Mouse (Mus musculus) lung, adult 18-20 months (tissue): ENCODE results near the gene Lyrm1.

Experiments used
- DNase-seq, 2 experiments: peaks; one replicate each; pipeline ENCODE4 v3.0.0; 2022; ENCODE audit warnings: mixed read lengths in 2 of 2

Gene Lyrm1

DNA sequence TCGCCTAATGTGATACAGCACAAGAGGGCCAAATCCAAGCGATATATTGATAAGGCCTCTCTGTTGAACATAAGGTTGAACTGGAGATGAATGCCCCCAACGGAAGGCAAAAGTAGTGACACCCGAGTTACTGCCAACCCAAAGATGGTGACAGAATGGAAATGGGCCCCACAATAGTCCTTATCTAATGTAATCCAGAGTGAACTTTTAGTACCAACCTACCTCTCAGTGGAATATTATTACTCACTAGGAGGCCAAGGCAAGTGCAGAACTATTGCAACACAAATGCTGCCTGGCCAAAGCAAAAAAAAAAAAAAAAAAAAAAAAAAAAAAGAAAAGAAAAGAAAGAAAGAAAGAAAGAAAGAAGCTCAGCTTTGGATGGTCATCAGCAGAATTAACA, 2.9 kb upstream of the Lyrm1 start:
- DNase-seq, result no peak

DNA sequence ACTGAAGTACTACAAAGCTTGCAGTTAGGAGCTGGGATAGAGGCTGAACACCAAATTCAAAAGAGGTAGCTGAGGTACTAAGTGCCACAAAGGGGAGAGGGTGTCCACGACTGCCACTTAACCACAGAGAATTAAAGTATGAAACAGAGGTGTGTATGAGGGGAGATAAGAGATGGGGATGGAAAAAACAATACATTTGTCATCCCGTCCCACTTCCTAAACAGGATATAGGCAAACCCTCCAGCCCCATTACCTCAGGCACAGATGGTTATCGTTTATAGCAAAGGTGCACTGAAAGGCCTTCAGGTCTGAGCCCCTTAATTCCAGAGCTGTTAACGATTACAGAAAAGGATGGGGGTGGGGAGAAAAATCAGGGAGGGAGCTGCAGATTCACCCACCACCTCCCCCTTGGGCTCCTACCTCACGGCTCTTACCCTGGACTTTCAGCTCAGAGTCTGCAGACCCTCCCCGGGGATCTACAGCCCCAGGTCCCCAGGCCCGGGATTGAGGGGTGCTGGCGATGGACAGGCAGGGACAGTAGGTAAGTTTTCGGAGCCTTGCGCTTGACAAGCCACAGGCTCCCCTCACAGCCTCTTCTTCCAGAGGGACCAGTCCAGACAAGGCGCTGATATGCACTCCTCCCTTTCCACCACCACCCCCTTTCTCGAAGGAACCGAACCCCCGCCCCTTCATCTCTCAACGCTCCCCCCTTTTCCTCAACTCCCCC, 680 bp upstream of the Lyrm1 start:
- no peak for DNase-seq

DNA sequence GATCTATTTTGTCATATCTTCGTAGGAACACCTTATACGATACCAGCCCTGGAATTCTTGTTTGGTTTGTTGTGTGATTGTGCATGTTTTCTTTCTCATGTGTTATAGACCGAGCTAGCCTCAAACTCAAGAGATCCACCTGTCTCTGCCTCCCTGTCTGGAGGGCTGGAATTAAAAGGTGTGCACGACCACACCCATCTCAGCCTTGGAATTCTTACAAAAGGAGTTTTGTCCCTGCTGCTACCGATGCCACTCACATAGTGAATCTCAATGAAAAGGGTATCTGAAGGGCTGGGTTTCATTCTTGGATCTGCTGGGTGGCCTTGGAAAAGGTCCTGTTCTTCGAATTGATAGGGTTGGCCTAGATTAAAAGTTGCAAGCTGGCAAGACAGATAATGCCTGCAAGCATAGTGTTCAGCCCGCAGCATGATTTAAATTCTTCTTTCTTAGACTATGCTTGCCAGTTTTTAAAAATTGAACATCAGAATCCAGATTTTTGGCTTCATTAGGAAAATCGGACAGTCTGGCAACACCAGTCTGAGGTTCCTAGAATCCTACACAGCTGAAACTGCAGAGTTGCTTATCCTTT, 2.0 kb downstream of the Lyrm1 start:
- no peak for DNase-seq

DNA sequence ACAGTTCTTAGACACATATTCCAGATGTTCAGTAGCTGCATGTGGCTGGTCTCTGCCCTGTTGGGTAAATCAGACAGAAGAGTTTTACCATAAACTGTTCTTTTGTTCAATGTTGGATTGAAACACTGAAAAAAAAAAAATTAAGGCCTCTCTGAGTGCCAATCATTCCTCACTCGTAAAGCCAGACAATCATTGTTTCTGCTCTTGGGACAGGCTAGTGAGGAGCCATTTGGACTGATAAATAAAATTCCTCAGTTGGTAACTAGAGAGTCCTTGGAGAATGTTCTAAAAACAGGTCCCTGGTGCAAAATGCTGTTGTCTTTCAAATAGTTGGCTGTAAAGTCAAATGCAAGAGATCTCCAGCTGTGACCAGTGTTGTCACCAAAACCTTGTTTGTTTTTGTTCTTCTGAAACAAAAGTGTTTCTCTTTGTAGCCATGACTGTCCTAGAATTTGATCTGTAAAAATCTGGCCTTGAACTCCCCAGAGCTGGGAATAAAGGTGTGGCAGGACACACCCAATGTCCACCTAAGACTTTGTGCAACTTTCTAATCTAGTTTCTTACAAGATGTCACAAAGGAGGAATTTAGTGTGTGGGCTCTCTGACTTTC, 2.7 kb downstream of the Lyrm1 start:
- DNase-seq, result no peak

DNA sequence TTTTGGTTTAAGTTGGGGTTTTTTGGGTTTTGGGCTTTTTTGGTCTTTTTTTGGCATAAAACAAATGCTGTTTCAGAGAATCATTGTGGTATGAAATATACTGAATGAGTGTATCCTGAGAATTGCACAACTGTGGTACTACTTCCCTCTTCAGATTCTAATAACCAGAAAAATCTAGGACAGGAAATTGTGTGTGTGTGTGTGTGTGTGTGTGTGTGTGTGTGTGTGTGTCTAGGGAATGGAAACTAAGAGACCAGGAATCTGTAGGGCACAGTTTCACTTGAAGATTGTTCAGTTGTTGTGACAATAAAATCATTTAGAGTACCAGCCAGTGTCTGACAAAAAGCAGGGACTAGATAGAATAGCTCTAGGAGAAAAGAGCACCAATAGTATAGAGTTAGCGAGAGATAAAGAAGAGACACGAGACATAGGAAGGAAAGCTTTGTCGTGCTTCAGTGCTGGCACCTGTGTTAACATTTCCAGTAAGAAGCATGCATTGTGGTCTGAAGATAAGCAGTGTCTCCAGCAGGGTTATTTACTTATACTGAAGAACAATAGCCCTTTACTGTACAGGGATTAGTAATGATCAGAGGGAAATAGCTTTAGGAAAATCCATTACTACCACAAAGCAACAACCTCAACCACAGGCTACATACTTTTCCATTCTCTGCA, 3.9 kb downstream of the Lyrm1 start:
- DNase-seq, result peak in 1 of 2 experiments; percentile 16

DNA sequence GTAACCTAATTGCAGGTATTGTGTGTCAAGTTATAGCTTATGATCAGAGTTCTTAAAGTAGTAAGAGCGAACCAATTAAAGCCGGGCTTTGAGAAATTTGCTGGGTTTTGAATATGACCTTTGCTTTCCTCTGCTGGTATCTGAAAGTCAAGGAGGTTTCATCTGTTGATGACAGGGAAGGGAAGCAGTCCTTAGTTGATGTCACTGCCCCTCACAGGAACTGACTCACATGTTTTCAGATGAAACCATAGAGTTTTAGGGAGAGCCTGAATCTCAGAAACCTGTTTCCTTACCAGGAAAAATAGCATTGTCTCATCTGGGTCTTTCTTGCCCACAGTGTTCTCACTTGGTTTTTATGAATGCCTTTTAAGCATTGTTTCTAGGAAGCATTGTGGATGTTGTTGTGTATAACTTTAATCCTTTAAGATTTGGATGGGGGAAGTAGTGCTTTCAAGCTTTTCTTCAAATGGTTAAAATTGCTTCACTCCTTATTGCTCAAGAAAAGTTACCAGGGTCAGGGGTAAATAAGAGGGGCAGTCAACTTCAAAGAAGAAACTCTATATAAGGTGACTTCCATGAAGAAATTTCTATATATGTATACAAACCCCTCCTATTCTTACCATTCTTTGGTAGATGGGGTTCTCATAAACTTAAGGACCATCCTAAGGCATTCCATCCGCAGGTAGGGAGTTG, 11.0 kb downstream of the Lyrm1 start:
- no peak for DNase-seq

DNA sequence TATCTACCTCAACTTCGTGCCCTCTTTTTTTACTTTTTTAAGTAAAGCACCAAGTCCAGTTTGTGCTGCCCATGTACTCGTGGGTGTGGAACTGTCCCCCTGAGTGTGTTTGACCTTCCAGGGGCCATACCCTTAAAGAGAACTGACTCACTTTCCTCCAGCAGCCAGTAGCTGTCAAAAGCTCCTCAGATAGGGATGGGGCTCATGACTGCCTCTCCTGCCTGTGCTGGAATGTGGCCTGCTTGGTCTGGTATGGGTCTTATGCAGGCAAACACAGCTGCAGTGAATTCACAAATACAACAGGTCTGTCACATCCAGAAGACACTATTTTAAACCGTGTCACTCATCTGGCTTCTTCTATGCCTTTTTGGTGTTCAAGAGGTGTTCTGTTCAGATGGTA, 16.1 kb downstream of the Lyrm1 start:
- no peak for DNase-seq

DNA sequence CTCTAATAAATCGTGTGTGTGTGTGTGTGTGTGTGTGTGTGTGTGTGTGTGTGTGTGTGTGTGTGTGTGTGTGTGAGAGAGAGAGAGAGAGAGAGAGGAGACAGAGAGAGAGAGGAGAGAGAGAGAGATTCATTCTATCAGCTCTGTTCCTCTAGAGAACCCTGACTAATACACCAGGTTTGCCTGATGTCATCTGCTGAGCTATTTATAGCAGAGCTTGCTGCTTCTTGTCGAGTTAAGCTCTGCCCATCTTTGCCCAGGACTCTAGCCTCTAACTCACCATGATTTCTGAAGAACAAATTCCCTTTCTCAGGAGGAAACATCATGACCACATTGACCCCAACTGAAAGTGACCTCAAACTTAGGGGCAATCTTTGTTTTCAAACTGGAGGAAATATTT, 24.8 kb downstream of the Lyrm1 start:
- DNase-seq, result no peak

DNA sequence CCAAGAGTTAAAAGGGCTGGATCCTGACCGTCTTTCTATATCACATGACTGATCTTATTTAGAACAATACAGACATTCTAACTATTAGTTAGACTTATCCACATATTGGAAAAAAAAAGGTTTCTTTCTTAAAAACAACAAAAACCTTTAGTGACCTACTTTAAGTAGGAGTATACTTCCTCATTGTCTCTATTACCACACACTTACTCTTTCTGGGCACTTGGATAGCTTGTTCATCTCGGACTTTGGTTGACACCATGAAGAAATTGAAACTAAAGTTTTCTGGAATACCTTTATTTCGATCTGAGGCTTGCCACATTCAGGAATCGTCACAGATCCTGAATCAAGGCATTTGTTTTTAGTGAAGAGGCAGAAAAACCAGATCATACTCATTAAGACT, 25.4 kb downstream of the Lyrm1 start:
- DNase-seq, result no peak

DNA sequence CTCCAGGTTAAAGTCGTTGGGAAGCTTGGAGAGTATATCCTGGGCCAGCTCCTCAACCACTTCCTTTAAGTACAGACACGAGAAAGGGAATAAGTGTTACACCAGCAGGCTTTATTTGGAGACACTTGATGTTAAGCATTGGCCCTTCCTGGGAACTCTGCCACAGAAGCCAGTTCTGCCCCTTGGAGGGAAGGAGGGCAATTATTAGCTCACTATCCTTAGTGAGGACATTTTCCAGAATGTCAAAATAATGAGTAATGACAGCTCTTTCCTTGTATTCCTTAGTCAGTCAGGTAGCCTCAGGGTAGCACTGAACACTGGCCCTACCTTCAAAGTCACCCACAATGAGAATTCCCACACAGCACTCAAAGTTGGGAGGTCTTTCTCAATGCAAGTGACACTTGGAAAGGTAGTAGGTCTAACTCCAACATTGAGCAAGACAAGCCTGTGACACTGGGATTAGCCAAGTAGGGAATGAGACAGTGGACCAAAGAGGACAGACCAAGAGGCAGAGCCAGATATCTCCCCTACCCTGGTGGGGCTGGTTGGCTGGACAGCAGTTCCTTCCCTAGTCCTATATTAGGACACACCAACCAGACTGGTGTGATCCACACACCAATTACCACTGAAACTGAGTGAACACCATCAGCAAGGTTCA, 33.3 kb downstream of the Lyrm1 start:
- DNase-seq, result peak; percentile 8 to 36

DNA sequence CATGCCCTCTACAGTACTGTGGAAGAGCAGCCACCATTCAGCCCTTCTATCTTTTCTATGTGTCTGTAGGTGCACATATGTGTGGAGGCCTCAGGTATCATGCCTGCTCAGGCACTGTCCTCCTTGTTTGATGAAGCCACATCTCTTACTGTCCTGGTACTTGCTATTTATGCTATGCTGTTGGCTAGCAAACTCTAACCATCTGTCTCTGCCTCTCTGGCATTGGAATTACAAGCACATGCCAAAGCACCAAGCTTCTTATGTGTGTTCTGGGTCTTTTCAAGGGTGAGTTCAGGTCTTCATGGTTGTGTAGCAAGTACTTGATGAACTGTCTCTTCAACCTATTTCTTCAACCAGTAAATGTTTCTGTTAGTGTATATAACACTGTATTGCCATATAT, 40.7 kb downstream of the Lyrm1 start:
- no peak for DNase-seq

DNA sequence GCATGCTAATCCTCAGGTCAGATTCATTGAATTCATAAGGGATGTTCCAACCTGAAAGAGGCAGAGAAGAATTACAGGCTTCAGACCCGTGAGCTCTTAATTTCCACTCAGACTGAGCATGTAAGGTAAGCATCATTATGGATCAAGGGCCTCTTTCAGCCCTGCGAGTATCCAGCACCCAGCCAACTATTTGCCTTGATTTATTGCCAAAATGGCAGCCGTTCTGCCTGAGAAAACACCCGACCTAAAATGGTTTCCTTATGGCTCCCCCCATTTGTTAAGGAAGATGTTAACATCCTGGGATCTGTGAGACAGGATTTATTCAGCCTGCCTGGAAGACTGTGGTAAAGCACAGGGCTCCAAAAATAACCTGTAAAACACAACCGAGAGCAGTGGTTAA, 41.4 kb downstream of the Lyrm1 start:
- no peak for DNase-seq

DNA sequence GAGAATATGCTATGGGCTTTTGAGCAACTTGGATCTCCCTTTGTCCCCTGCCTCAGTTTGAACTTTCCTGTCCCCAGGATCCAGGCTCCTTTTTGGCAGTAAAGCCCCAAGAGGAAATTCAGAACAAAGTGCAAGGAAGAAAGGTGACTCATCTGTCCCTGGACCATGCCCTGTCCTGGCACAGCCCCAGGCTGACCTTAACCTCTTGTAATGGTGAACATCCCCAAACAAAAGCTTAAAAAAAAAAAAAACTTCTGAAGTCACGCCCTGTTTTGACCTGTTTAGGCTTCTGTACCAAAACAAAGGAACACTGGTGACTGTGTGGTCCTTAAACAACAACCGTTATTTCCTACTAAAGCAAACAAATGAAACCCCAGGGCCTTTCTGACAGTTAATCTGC, 45.9 kb downstream of the Lyrm1 start:
- peak; percentile 30 to 39 for DNase-seq

DNA sequence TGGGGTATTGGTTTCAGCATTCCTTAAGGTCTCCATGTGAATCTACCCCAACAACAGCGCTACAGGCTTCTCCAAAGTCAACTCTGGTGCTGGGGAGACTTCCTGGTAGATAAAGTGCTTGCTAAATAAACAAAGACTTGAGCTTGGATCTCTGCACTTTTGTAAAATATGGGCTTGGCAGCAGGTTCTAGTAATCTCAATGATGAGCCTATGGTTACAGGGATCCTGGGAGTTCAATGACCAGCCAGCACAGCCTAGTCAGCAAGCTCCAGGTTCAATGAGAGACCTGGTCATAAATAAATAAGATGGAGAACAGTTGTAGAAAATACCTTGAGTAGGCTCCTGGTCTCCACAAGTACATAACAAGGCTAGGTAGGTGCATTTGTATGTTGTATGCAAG, 58.4 kb downstream of the Lyrm1 start:
- DNase-seq, result no peak

DNA sequence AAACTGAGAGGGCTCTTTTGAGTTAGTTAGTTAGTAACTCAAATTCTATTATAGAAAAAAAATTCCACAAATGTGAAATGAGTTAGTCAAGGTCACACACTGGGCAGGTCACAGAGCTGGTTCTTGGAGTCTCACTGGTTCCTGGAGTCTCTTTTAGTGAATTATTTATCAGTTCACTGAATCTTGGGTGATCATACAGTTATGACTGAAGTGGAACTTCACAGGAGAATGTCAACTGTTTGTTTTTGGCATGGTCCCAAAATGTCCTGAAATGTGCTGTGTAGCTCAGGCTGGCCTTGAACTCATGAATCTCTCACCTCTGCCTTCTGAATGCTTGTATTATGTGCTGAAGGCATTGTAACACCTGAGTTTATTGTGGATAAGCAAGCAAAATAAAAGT, 61.8 kb downstream of the Lyrm1 start:
- no peak for DNase-seq

DNA sequence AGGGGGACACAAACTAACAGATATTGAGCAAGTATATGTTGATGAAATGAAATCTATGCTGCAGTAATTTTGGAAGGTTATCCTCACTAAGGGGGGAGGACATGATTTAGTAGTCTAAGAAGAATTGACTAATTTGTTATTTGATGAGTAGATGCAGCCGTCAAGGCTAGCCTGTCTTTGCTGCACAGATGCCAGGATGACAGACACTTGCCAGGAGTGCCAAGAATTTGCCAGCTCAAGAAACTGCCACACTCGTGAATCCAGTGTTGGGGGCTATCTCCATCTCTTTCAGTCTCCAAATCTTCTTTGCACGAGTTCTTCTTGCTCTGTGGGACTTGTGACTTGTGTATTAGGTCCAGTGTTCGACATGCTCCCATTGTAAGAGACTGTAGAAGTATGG, 63.4 kb downstream of the Lyrm1 start:
- DNase-seq, result no peak

DNA sequence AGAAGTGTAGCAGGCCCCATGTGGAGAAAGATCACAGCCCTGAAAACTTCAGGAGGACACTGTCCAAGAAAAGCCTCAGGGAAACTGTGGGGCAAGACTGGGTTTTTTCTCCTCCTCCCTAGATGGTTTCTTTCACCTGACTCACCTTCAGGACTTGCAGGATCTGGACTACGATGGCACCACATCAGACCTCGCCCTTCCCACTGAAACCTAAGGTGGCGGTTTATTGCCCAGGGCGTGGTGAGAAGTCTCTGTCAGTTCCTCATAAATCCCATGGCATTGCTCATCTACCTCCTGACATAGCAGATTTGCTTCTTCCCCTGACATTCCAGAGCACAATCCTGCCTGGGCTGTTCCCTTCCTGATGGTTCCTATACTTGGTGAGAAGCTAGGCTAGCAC, 63.8 kb downstream of the Lyrm1 start:
- DNase-seq, result no peak

DNA sequence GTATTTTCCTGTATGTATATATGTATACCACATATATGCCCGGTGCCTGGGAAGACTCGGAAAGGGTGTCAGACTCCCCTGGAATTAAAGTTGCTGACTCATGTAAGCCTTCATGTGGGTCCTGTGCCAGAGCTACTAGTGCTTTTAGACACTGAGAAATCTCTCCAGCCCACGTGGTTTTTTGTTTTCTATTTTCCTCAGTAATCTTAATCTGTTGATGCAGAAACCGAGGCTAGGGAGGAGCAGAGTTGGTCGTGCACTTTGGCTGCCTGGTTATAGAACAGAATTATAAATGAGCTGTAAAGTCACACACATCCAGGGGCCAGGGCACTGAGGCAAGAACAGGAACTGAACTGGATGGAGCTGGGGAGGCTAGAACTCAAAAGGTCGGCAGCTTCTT, 64.3 kb downstream of the Lyrm1 start:
- DNase-seq, result peak; percentile 32 to 53

DNA sequence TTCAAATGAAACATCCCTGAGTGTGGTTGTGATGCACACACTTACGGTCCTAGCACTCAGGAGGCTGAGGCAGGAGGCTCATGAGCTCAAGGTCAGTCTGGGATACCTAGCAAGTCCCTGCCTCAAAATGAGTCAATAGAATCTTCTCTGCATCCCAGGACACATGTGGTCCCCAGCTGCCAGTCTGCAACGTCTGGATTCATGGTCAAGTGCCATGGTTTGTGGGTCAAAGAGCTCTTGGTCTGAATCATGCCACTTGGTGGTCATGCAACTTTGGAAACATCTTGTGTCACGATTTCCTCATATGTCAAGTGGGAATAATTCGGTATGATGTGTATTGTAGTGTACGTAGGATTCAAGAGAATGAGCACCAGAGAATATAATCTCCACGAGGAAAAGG, 64.9 kb downstream of the Lyrm1 start:
- peak; percentile 20 to 30 for DNase-seq

DNA sequence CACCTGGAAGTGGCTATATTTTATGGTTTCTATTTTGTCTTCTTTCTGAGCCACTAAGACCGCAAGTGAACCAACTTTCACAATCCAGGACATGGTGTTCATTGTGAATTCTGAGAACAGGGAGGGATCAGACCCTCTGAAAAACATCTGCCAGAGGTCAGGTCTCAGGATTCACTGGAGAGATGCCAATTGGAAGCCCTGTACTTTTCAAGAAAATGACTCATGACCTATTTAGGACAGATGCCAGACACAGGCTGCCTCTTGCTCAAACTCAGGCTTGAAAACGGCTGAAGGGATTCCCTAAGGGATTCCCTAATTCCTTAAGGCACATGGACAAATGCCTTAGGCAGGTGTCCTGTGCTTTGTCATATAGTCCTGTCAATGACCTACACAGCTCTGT, 65.4 kb downstream of the Lyrm1 start:
- peak; percentile 68 to 80 for DNase-seq

DNA sequence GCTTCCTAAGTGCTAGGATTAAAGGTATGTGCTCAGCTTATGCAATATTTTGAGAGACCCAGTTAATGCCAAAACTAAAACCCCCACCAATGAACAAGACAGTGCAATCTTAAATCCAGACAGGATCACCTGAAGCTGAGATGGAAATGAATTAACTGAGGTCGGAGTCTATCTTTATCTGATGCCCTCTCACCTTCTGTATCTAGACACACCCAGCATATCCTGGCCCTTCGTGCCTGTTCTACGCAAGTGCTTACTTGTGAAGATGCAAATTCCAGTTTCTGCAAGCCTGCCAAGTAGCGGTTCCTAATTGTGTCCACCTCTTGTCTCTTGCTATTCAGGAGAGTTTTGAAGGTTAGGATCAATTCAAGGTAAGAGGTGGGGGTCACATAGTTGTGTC, 69.5 kb downstream of the Lyrm1 start:
- DNase-seq, result peak in 1 of 2 experiments; percentile 7

DNA sequence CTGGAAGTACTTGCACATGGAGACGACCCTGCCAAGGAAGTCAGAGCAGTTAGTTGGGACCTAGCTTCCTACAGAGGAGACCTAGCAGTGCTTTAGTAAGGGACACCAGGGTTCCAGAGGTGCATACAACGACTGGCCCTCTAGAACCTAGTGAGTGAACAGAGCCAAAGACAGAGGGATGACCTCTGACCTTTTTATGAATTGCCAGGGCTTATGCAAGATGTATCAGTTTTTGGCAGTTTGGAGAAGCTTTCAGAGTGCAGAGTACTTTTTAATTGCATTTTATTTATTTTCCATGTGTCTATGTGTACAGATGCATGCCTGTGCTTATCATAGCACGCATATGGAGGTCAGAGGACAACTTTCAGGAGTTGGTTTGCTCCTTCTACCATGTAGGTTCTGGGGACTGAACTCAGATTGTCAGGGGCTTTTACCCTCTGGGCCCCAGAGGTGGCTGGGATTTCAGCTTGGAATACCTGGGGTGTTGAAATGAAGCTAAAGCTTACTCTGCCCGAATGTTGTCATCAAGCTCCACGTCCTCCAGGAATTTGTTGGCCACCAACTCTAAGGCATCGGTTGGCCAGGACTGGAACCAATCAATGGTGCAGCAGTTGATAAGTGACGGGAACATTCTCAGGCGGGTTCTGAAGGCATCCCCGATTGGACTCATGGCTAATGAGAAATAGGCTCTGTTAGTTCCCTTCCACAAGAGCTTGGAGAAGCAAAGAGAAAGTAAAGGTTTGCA, 70.2 kb downstream of the Lyrm1 start:
- peak in 1 of 2 experiments; percentile 7 for DNase-seq
